Mouse (Mus musculus): Measurements from ENCODE around the gene Atp2a1. TPM values are rescaled to one million over a fixed set of nuclear protein-coding genes. Genes with fewer than 3 reads are reported as not detected.
"Not testable (repeated sequence)": the region's sequence is repeated elsewhere in the genome, so short reads cannot be mapped to it uniquely, and the experiment has no call there.

Atp2a1 gene
- polyA plus RNA-seq, 1 experiment from 2014 or later, result 0.57 TPM

GRCm38 (mm10) chr7:126491973-126492372 lies 29.1 kb upstream of the Atp2a1 start:
- H3K4me1 ChIP-seq, result peaks cover 9% of the 10 kb centered on the region
- H3K27ac ChIP-seq (replicated peaks), result peak overlapping the region; percentile 35; the same call in 1 of the 2 replicates
- no peak overlapping the region for H3K4me2 ChIP-seq (replicated peaks)
- 67% methylated on average over 11 of the region's 11 CpGs for WGBS
- H3K9ac ChIP-seq (replicated peaks), result no peak overlapping the region
- no peaks in the 10 kb centered on the region for H3K9me3 ChIP-seq
- peaks cover 78% of the 10 kb centered on the region for H3K36me3 ChIP-seq
- no peak overlapping the region for H3K4me3 ChIP-seq
- no peak for ATAC-seq (ENCODE audit: low FRiP score, low read depth)
- H3K27me3 ChIP-seq, result no peaks in the 10 kb centered on the region

GRCm38 (mm10) chr7:126491005-126491404 lies 28.1 kb upstream of the Atp2a1 start:
- no peaks in the 10 kb centered on the region for H3K9me3 ChIP-seq
- H3K4me2 ChIP-seq (replicated peaks), result no peak overlapping the region
- peaks cover 12% of the 10 kb centered on the region for H3K4me1 ChIP-seq
- no peak for ATAC-seq (ENCODE audit: low FRiP score, low read depth)
- no peaks in the 10 kb centered on the region for H3K27me3 ChIP-seq
- no peak overlapping the region for H3K27ac ChIP-seq (replicated peaks)
- H3K36me3 ChIP-seq, result peaks cover 69% of the 10 kb centered on the region
- H3K4me3 ChIP-seq, result no peak overlapping the region
- H3K9ac ChIP-seq (replicated peaks), result no peak overlapping the region
- WGBS, result 80% methylated on average over 1 of the region's 1 CpGs

DNA sequence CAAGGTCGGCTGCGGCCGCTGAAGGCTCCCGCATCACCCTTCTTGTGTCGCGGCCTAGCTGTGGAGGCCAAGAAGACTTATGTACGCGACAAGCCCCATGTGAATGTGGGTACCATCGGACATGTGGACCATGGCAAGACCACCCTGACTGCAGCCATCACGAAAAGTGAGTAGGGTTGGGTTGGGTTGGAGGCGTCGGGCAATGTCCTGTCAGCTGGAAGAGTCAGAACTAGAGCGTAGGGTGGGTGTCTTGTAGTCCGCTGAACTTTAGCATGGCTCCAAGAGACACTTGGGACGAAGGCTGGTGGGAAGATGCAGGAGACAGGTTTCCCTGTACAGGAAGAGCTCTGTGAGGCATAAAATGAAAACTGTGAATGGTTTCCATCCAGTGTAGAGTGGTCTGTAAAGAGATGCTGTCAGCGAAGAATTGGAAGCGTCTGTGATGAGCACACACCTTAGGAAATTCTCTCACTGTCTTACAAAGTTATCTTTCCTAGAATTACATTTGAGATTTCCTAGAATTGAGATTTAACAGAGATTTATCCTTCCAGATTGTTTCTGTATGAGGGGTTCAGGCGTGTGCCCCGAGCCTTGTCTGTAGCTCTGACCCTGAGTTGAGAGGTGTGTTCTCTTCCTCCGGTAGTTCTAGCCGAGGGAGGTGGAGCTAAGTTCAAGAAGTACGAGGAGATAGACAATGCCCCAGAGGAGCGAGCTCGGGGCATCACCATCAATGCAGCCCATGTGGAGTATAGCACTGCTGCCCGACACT lies 24.9 kb upstream of the Atp2a1 start:
- H3K27me3 ChIP-seq; H3K27ac ChIP-seq (replicated peaks); H3K9me3 ChIP-seq: not testable (repeated sequence)
- Histone ChIP-seq H3K4me2 (replicated peaks) (peak overlapping the region; percentile 98), H3K4me1 (peaks cover 12% of the 10 kb centered on the region), H3K36me3 (peaks cover 37% of the 10 kb centered on the region), H3K9ac (replicated peaks) (peak overlapping the region; percentile 72), H3K4me3 (peak overlapping the region; percentile 72)
- ATAC-seq (ENCODE audit: low FRiP score, low read depth), result peak; percentile 53
- 19% methylated on average over 25 of the region's 25 CpGs for WGBS

DNA sequence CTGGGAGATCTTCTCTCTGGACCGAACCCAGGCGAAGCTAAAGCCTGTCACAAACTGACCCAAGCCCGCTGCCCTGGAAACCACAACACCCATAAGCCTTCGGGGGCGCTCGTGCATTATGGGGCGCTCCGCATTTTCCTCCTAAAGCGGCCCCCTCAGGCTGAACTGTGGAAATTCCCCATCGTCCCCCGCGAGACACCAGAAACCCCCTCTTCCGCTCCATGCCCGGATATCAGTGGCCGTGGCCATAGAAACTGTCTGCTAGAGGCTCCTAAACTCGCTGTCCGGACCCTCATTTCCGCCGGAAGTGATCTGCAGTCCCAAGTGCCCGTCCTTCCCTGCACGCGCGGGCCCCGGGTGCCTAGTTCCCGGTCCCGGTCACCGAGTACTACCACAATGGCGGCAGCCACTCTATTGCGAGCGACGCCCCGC lies 24.2 kb upstream of the Atp2a1 start, which contains the start of gene Tufm:
Gene Tufm (plus strand): TSS at position 310 of the 432 bp plus-strand sequence.
- Histone ChIP-seq H3K4me3 (peak within 1 kb of the TSS; percentile 72), H3K9me3 (no peaks in the 10 kb centered on the region), H3K27ac (replicated peaks) (peak within 1 kb of the TSS; percentile 76), H3K9ac (replicated peaks) (peak within 1 kb of the TSS; percentile 72), H3K4me2 (replicated peaks) (peak within 1 kb of the TSS; percentile 98), H3K4me1 (peaks cover 12% of the 10 kb centered on the region), H3K36me3 (peaks cover 29% of the 10 kb centered on the region), H3K27me3 (no peaks in the 10 kb centered on the region)
- peak; percentile 94 for ATAC-seq (ENCODE audit: low FRiP score, low read depth)
- WGBS, result under 1% methylated on average over 32 of the region's 32 CpGs

DNA sequence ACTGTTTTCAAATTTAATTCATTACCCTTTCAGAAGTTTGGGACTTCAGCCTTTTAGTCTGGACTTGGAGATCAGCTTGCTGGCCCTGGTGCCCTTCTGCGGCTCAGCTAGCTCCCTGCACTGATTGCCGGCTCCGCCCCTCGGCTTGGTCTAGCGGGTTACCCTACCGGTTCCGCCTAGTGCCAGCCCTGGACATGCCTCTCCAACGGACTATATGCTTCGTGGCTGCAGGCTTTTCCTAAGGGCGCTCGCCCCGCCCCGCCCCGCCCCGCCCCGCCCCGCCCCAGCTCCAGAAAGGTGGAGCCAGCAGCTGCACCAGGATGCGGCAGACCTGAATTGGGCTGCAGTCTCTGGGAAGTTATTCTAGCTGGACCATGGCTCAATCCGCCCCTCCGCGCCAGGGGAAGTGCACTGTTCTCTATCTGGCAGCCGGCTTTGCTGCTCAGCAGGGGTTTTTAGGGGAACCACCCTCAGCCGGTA lies 19.5 kb upstream of the Atp2a1 start:
- H3K4me2 ChIP-seq (replicated peaks), result peak overlapping the region; percentile 48
- H3K27ac ChIP-seq (replicated peaks), result 0 out of 2 replicates have a peak overlapping the region, but pooled peaks have one; percentile 40
- ATAC-seq (ENCODE audit: low FRiP score, low read depth), result peak; percentile 71
- peaks cover 3% of the 10 kb centered on the region; the same call in 1 of the 2 replicates for H3K4me1 ChIP-seq
- H3K36me3 ChIP-seq, result no peaks in the 10 kb centered on the region
- WGBS, result under 1% methylated on average over 23 of the region's 23 CpGs
- no peaks in the 10 kb centered on the region for H3K9me3 ChIP-seq
- peak overlapping the region; percentile 25 for H3K4me3 ChIP-seq
- peak overlapping the region; percentile 37; the same call in 1 of the 2 replicates for H3K9ac ChIP-seq (replicated peaks)
- H3K27me3 ChIP-seq, result no peaks in the 10 kb centered on the region

DNA sequence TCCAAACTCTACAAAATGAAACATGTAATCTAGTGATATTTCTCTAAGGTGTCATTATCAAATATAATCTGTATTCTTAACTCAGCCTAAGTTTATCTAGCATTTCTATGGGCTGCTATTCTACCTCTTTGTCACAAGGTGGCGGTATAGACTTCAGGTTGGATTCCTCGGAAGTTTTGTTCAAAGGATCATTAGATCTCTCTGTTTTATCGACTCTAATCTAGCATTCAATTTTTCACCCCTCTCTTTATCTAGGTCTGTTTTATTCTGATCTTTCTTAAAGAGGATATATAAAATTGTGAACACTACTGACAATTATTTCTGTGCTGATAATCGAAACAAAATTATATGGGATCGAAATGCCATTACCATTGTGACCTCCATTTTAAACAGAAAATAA lies 18.8 kb upstream of the Atp2a1 start:
- Histone ChIP-seq H3K4me2 (replicated peaks) (no peak overlapping the region), H3K27ac (replicated peaks) (no peak overlapping the region), H3K9me3 (no peaks in the 10 kb centered on the region), H3K4me3 (no peak overlapping the region), H3K9ac (replicated peaks) (no peak overlapping the region), H3K36me3 (no peaks in the 10 kb centered on the region), H3K27me3 (no peaks in the 10 kb centered on the region), H3K4me1 (peaks cover 2% of the 10 kb centered on the region; the same call in 1 of the 2 replicates)
- WGBS, result 29% methylated on average over 5 of the region's 5 CpGs
- no peak for ATAC-seq (ENCODE audit: low FRiP score, low read depth)

GRCm38 (mm10) chr7:126474993-126475581 lies 12.2 kb upstream of the Atp2a1 start, which contains the start of gene Sh2b1:
TSS of gene Sh2b1 (minus strand) at chr7:126475424.
- H3K4me3 ChIP-seq, result peak within 1 kb of the TSS; percentile 95
- peak; percentile 92 for ATAC-seq (ENCODE audit: low FRiP score, low read depth)
- peak within 1 kb of the TSS; percentile 98 for H3K4me2 ChIP-seq (replicated peaks)
- peak within 1 kb of the TSS; percentile 96 for H3K9ac ChIP-seq (replicated peaks)
- no peaks in the 10 kb centered on the region for H3K27me3 ChIP-seq
- H3K4me1 ChIP-seq, result peaks cover 17% of the 10 kb centered on the region
- WGBS, result under 1% methylated on average over 53 of the region's 53 CpGs
- H3K36me3 ChIP-seq, result peaks cover 27% of the 10 kb centered on the region
- peak within 1 kb of the TSS; percentile 94 for H3K27ac ChIP-seq (replicated peaks)
- no peaks in the 10 kb centered on the region for H3K9me3 ChIP-seq

GRCm38 (mm10) chr7:126474486-126474955 lies 11.6 kb upstream of the Atp2a1 start:
- Histone ChIP-seq H3K36me3 (peaks cover 33% of the 10 kb centered on the region), H3K27me3 (no peaks in the 10 kb centered on the region), H3K9me3 (no peaks in the 10 kb centered on the region), H3K4me3 (peak overlapping the region; percentile 95), H3K4me1 (peaks cover 17% of the 10 kb centered on the region), H3K27ac (replicated peaks) (peak overlapping the region; percentile 94), H3K4me2 (replicated peaks) (peak overlapping the region; percentile 98), H3K9ac (replicated peaks) (peak overlapping the region; percentile 96)
- peak; percentile 53 for ATAC-seq (ENCODE audit: low FRiP score, low read depth)
- WGBS, result 2% methylated on average over 27 of the region's 27 CpGs

DNA sequence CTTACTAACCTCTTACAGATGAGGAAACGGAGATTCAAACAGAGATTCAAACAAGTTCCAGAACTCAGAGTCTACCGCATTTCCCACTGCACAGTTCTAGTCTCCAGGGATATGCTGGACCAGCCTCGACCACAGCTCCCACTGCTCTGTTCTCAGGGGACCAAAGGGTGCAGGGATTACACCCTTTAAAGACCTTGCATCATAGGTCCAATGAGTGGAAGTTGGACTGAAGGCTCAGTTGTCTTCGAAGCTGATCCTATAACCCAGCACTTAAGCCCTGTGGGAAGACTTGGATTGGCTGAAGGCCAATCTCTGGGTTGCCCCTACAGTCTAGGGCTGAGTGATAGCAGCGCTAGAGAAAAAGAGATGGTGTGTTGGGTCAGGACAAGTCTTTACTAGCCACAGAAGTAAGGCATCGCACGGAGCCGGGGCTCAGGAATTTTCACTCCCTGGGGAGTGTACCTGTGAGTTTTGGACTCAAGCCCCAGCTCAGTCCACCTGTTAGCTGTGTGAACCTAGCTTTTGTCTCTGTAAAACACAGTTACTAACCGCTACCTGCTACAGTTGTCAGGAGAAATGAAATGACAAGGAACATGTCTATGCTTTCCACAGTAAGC lies 10.7 kb upstream of the Atp2a1 start:
- ATAC-seq (ENCODE audit: low FRiP score, low read depth), result no peak
- Histone ChIP-seq H3K4me1 (peaks cover 17% of the 10 kb centered on the region), H3K4me3 (peak overlapping the region; percentile 95), H3K27me3 (no peaks in the 10 kb centered on the region), H3K36me3 (peaks cover 42% of the 10 kb centered on the region), H3K9ac (replicated peaks) (peak overlapping the region; percentile 96), H3K4me2 (replicated peaks) (peak overlapping the region; percentile 98), H3K27ac (replicated peaks) (no peak overlapping the region), H3K9me3 (no peaks in the 10 kb centered on the region)
- 90% methylated on average over 9 of the region's 9 CpGs for WGBS

- no peak overlapping the region for H3K9ac ChIP-seq (replicated peaks)
- H3K4me1 ChIP-seq, result peaks cover 17% of the 10 kb centered on the region
- no peaks in the 10 kb centered on the region for H3K27me3 ChIP-seq
- H3K4me3 ChIP-seq, result no peak overlapping the region
- no peaks in the 10 kb centered on the region for H3K9me3 ChIP-seq
- peaks cover 51% of the 10 kb centered on the region for H3K36me3 ChIP-seq
- ATAC-seq (ENCODE audit: low FRiP score, low read depth), result no peak
- 91% methylated on average over 16 of the region's 16 CpGs for WGBS
- no peak overlapping the region for H3K4me2 ChIP-seq (replicated peaks)
- H3K27ac ChIP-seq (replicated peaks), result no peak overlapping the region
These were observed 9.8 kb upstream of the Atp2a1 start for GRCm38 (mm10) chr7:126472713-126473112.

DNA sequence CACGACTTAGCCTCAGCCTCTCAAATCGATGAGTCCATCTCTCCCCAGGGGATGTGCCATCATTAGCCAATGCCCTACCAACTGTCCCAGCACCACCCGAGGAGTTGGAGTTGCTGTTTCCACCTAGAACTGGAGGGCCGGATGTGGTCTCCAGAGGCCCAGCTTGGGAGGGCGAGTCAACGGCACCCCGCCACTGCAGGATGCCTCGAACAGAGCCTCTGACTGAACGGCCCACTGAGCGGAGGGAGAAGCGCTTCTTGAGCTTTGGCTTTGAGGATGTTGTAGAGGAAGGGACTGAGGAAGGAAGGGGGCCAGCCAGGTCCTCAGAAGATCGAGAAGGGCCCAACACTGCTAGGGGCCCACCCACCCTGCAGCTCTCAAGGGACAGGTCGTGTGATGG lies 9.4 kb upstream of the Atp2a1 start:
- no peaks in the 10 kb centered on the region for H3K27me3 ChIP-seq
- H3K9ac ChIP-seq (replicated peaks), result no peak overlapping the region
- 91% methylated on average over 13 of the region's 13 CpGs for WGBS
- peaks cover 55% of the 10 kb centered on the region for H3K36me3 ChIP-seq
- ATAC-seq (ENCODE audit: low FRiP score, low read depth), result no peak
- no peak overlapping the region for H3K27ac ChIP-seq (replicated peaks)
- no peaks in the 10 kb centered on the region for H3K9me3 ChIP-seq
- H3K4me2 ChIP-seq (replicated peaks), result no peak overlapping the region
- H3K4me3 ChIP-seq, result no peak overlapping the region
- H3K4me1 ChIP-seq, result peaks cover 17% of the 10 kb centered on the region
